Mouse (Mus musculus): ENCODE measurements around the gene Slc9a3r2. TPM values are rescaled to one million over a fixed set of nuclear protein-coding genes. Genes with fewer than 3 reads are reported as not detected.
A peak's percentile ranks its signal among the peaks of the same experiment; 100 is the strongest.
"Not testable (repeated sequence)": the region's sequence is repeated elsewhere in the genome, so short reads cannot be mapped to it uniquely, and the experiment has no call there.

Gene Slc9a3r2
- total RNA-seq, 2 experiments from 2014 or later: 41.9 to 44.1 TPM

DNA sequence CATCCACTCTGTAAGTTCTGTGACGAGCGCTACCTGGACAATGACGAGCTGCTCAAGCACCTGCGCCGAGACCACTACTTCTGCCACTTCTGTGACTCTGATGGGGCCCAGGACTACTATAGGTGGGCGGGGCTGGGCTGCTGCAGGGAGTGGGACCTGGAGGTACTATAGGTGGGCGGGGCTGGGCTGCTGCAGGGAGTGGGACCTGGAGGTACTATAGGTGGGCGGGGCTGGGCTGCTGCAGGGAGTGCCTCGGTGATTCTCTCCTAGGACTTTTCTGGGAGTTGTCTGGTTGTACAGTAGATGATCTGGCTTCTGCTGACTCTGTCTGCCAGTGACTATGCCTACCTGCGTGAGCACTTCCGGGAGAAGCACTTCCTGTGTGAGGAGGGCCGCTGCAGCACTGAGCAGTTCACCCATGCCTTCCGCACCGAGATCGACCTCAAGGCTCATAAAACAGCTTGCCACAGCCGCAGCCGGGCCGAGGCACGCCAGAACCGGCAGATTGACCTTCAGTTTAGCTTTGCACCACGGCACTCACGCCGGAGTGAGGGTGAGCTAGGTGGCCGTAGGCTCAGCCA lies 27.5 kb upstream of the Slc9a3r2 start:
- TF ChIP-seq CTCF (conservative IDR thresholded peaks at IDR 0.05): no peak
- Histone ChIP-seq H3K4me3 (no peak overlapping the region), H3K27ac (no peak overlapping the region)
- DNase-seq (ENCODE audit: low spot score in 2 of 2): no peak

- no peak overlapping the region for H3K4me3 ChIP-seq
- no peak for DNase-seq (ENCODE audit: low spot score in 2 of 2)
- TF ChIP-seq CTCF (conservative IDR thresholded peaks at IDR 0.05): no peak
- no peak overlapping the region for H3K27ac ChIP-seq
These were observed 26.8 kb upstream of the Slc9a3r2 start for GRCm38 (mm10) chr17:24676877-24677276.

- DNase-seq (ENCODE audit: low spot score in 2 of 2): peak in 1 of 2 experiments; percentile 71
- peak; percentile 86 for TF ChIP-seq CTCF (conservative IDR thresholded peaks at IDR 0.05)
These were observed 26.1 kb upstream of the Slc9a3r2 start for GRCm38 (mm10) chr17:24676187-24676586.

GRCm38 (mm10) chr17:24674277-24674676 lies 24.1 kb upstream of the Slc9a3r2 start:
- peak; percentile 51 to 75 for DNase-seq (ENCODE audit: low spot score in 2 of 2)
- no peak overlapping the region for H3K27ac ChIP-seq
- TF ChIP-seq CTCF (conservative IDR thresholded peaks at IDR 0.05): no peak
- H3K4me3 ChIP-seq: no peak overlapping the region

More at GRCm38 (mm10) chr17:24676187-24676586, 26.1 kb upstream of the Slc9a3r2 start:
- no peak overlapping the region for H3K4me3 ChIP-seq
- no peak overlapping the region for H3K27ac ChIP-seq

GRCm38 (mm10) chr17:24672141-24672540 lies 22.0 kb upstream of the Slc9a3r2 start:
- Histone ChIP-seq H3K27ac (no peak overlapping the region), H3K4me3 (no peak overlapping the region)
- no peak for TF ChIP-seq CTCF (conservative IDR thresholded peaks at IDR 0.05)
- no peak for DNase-seq (ENCODE audit: low spot score in 2 of 2)

DNA sequence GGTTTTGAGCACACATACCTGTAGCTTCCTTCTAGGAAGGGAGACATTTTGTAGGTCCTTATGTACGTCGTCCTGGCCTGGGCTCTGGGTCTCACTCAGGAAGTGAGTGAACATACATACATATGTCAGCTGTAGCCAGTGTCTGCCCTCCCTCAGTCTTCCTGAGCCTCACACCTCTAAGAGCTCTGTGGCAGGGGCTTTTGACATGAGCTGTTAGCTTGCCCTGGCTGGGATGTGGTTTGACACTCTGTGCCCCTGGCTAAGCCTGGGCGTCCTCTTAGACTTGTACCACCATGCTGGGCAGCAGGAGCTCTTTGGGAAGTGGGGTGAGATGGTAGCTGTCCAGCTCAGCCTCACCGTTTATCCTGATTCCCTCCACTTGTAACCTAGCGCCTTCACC lies 21.2 kb upstream of the Slc9a3r2 start:
- no peak for DNase-seq (ENCODE audit: low spot score in 2 of 2)
- TF ChIP-seq CTCF (conservative IDR thresholded peaks at IDR 0.05): no peak
- Histone ChIP-seq H3K4me3 (peak overlapping the region; percentile 1; the same call in 1 of the 2 replicates), H3K27ac (no peak overlapping the region)

GRCm38 (mm10) chr17:24670246-24670844 lies 20.2 kb upstream of the Slc9a3r2 start:
- H3K27ac ChIP-seq: peak overlapping the region; percentile 94
- no peak for TF ChIP-seq CTCF (conservative IDR thresholded peaks at IDR 0.05)
- no peak for DNase-seq (ENCODE audit: low spot score in 2 of 2)
- peak overlapping the region; percentile 90 for H3K4me3 ChIP-seq

- TF ChIP-seq CTCF (conservative IDR thresholded peaks at IDR 0.05): peak; percentile 66
- DNase-seq (ENCODE audit: low spot score in 2 of 2): peak; percentile 95 to 97
- Histone ChIP-seq H3K27ac (peak within 1 kb of the TSS; percentile 94), H3K4me3 (peak within 1 kb of the TSS; percentile 90)
These were observed 19.6 kb upstream of the Slc9a3r2 start, which contains the start of gene Zfp598 for GRCm38 (mm10) chr17:24669545-24670245. Zfp598 (plus strand) TSS chr17:24669687.

DNA sequence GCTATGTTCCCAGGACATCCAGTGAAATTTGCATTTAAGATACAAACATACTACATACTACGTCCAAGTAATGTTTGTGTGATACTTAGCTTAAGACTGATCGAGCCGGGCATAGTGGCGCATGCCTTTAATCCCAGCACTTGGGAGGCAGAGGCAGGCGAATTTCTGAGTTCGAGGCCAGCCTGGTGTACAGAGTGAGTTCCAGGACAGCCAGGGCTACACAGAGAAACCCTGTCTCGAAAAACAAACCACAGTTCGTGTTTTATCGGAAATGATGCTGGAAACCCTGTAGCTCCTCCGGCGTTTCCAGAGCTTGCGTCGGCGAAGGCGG lies 19.1 kb upstream of the Slc9a3r2 start:
- DNase-seq (ENCODE audit: low spot score in 2 of 2): not testable (repeated sequence)
- peak overlapping the region; percentile 90 for H3K4me3 ChIP-seq

DNA sequence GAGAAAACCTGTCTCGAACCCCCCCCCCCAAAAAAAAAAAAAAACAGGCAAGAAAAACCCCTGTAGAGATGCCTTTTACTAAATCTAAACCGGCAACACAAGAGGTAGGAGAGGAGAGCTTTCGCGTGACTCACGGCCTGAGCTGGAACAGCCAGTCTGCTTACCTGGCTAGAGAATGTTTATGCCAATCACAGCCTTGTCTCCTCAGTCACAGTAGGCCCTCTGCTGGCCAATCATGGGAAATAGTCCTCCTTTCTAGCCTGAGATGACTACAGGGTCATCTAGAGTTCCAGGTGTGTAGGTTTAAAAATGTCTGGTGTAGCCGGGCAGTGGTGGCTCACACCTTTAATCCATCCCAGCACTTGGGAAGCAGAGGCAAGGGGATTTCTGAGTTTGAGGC lies 17.3 kb upstream of the Slc9a3r2 start:
- peak; percentile 84 for TF ChIP-seq CTCF (conservative IDR thresholded peaks at IDR 0.05)
- H3K27ac ChIP-seq: no peak overlapping the region
- H3K4me3 ChIP-seq: no peak overlapping the region
- DNase-seq (ENCODE audit: low spot score in 2 of 2): peak; percentile 55 to 59

More for the DNA sequence above, 19.1 kb upstream of the Slc9a3r2 start:
- H3K27ac ChIP-seq: peak overlapping the region; percentile 83

DNA sequence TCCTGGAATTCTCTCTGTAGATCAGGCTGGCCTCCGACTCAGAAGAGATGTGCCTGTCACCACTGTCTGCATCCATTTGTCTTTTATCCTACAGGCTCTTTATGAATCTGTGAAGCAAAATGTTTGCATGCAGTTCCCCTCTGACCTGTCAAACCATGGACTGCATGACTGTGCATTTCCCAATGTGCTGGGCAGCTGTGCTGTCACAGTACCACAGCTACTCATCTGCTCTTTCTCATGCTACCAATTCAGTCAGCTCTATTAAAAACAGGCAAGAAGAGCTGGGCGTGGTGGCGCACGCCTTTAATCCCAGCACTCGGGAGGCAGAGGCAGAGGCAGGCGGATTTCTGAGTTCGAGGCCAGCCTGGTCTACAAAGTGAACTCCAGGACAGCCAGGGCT lies 16.9 kb upstream of the Slc9a3r2 start:
- not testable (repeated sequence) for H3K4me3 ChIP-seq; H3K27ac ChIP-seq; DNase-seq (ENCODE audit: low spot score in 2 of 2)

DNA sequence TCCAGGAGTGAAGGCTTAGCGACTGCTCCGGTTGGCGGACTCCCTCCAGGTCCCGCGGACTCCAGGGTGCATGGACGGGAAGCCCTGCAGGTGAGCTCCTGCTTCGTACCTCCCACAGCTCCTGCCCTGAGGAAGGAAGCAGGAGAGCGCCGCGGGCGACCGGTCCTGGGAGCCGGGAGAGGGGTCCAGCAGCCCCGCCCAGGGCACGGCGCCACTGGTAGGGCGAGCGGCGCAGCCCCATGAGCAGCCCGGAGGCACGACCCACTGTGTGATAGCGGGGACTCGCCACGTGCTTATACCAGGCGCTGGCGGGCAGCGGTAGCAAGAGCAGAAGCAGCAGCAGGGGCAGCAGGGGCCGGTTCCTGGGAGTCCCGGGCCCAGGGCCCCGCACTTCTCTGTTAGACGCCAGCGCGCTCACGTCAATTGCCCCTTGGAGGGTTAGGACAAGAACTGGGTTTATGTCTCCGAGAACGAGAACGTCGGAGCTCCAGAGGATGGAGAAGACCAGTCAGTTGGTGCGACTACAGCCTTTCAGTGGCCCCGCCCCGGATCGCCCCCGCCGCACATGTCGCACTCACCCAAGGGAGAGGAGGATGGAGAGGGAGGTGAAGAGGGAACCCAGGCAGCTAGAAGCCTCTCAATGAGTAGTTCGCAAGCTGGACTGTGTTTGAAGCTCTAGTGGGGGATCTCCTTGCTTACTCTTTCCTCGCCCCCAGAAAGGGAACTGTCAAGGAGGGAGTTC lies 8.1 kb upstream of the Slc9a3r2 start, which contains the start of gene Npw:
TSS of gene Npw (minus strand) at position 441 of the 742 bp plus-strand sequence.
- DNase-seq (ENCODE audit: low spot score in 2 of 2): no peak
- 0 out of 2 replicates have a peak, but pooled peaks have one; percentile 9 for TF ChIP-seq CTCF (conservative IDR thresholded peaks at IDR 0.05)

GRCm38 (mm10) chr17:24654969-24655368 lies 4.8 kb upstream of the Slc9a3r2 start:
- H3K27ac ChIP-seq: no peak overlapping the region
- no peak for TF ChIP-seq CTCF (conservative IDR thresholded peaks at IDR 0.05)
- DNase-seq (ENCODE audit: low spot score in 2 of 2): no peak

More for the DNA sequence above, 8.1 kb upstream of the Slc9a3r2 start, which contains the start of gene Npw:
- Histone ChIP-seq H3K27ac (no peak within 1 kb of the TSS), H3K4me3 (peak within 1 kb of the TSS; percentile 43)

More at GRCm38 (mm10) chr17:24654969-24655368, 4.8 kb upstream of the Slc9a3r2 start:
- no peak overlapping the region for H3K4me3 ChIP-seq
